Mouse (Mus musculus) liver, embryonic 14.5 days (tissue): ENCODE data around the gene Gli1.

Source experiments
- CTCF ChIP-seq: IDR thresholded peaks from 2 replicates; pipeline ENCODE4 v1.5.1; 2016; ENCODE audit warnings: antibody characterized with exemption, low read depth, control low read depth
- EP300 ChIP-seq: IDR thresholded peaks from 2 replicates; pipeline ENCODE4 v1.6.1; 2016; ENCODE audit warnings: antibody characterized with exemption, low read depth

DNA sequence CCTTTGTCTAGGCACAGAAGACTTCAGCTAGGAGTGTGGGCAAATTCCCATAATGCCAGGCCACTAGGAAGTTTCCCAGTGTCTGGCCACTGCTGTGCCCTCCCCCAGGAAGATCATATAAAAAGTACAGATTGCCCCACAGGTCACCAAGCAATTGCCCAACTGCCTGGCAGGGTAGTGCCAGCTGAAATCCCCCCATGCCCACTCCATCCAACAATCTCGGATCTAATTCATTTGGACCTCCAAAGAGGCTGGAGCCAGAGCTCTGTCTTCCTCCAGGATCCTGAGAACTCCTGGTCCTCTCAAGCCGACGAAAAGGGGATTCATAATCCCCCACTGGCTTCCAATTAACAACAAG, 53.9 kb downstream of the Gli1 start:
- no peak for TF ChIP-seq CTCF
- no peak for TF ChIP-seq EP300
